Mouse (Mus musculus): ENCODE measurements around the gene Pitpnb. TPM values are rescaled to one million over a fixed set of nuclear protein-coding genes. Genes with fewer than 3 reads are reported as not detected.

Gene Pitpnb
- polyA plus RNA-seq, 1 experiment from 2014 or later, result 102 TPM

- CTCF ChIA-PET, result no interaction called here
- in situ Hi-C loops (cut with MboI; ENCODE audit: low pct_unique_long_range_greater_than_20kb), result no loop called here
- POLR2A ChIA-PET, result no interaction called here
These were observed 20.4 kb upstream of the Pitpnb start for GRCm38 (mm10) chr5:111310185-111310584.

GRCm38 (mm10) chr5:111313833-111314232 is 16.7 kb upstream of the Pitpnb start:
- H3K27me3 ChIP-seq, result no peaks in the 10 kb centered on the region
- POLR2A ChIA-PET, result no interaction called here
- CTCF ChIA-PET, result interaction anchor here (1.4 kb wide), 1 partner anchor 11 kb away, joined by 3 read pairs; no protein-coding TSS in a partner anchor
- TF ChIP-seq CTCF (IDR thresholded peaks at IDR 0.05), result no peak
- in situ Hi-C loops (cut with MboI; ENCODE audit: low pct_unique_long_range_greater_than_20kb), result no loop called here
- DNase-seq (ENCODE audit: low read depth, low spot score) (no peak), ATAC-seq (no peak)

More at GRCm38 (mm10) chr5:111310185-111310584, 20.4 kb upstream of the Pitpnb start:
- DNase-seq (ENCODE audit: low read depth, low spot score), result peak; percentile 75
- no peak for TF ChIP-seq CTCF (IDR thresholded peaks at IDR 0.05)
- H3K27me3 ChIP-seq, result no peaks in the 10 kb centered on the region
- peak; percentile 77 for ATAC-seq

GRCm38 (mm10) chr5:111315061-111315460 is 15.5 kb upstream of the Pitpnb start:
- POLR2A ChIA-PET, result no interaction called here

GRCm38 (mm10) chr5:111317526-111317925 is 13.0 kb upstream of the Pitpnb start:
- ATAC-seq (no peak), DNase-seq (ENCODE audit: low read depth, low spot score) (no peak)
- ChIA-PET CTCF (interaction anchor here (1.0 kb wide), 1 partner anchor 48 kb away, joined by 3 read pairs; no protein-coding TSS in a partner anchor), POLR2A (no interaction called here)
- no peaks in the 10 kb centered on the region for H3K27me3 ChIP-seq
- in situ Hi-C loops (cut with MboI; ENCODE audit: low pct_unique_long_range_greater_than_20kb), result no loop called here
- TF ChIP-seq CTCF (IDR thresholded peaks at IDR 0.05), result no peak

More at GRCm38 (mm10) chr5:111315061-111315460, 15.5 kb upstream of the Pitpnb start:
- no peak for TF ChIP-seq CTCF (IDR thresholded peaks at IDR 0.05)
- in situ Hi-C loops (cut with MboI; ENCODE audit: low pct_unique_long_range_greater_than_20kb), result no loop called here
- no peak for DNase-seq (ENCODE audit: low read depth, low spot score)
- CTCF ChIA-PET, result interaction anchor here (1.4 kb wide), 1 partner anchor 30 kb away, joined by 4 read pairs; no protein-coding TSS in a partner anchor
- no peaks in the 10 kb centered on the region for H3K27me3 ChIP-seq
- ATAC-seq, result no peak

- H3K27me3 ChIP-seq, result no peaks in the 10 kb centered on the region
- in situ Hi-C loops (cut with MboI; ENCODE audit: low pct_unique_long_range_greater_than_20kb), result no loop called here
- no peak for TF ChIP-seq CTCF (IDR thresholded peaks at IDR 0.05)
- no peak for DNase-seq (ENCODE audit: low read depth, low spot score)
- no peak for ATAC-seq
- CTCF ChIA-PET, result interaction anchor here (1.0 to 1.8 kb wide), 2 partner anchors 44 to 46 kb away, joined by 3 read pairs; no protein-coding TSS in a partner anchor
- POLR2A ChIA-PET, result no interaction called here
These were observed 11.6 kb upstream of the Pitpnb start for GRCm38 (mm10) chr5:111318946-111319345.

GRCm38 (mm10) chr5:111325813-111326212 is 4.8 kb upstream of the Pitpnb start:
- no peak for DNase-seq (ENCODE audit: low read depth, low spot score)
- TF ChIP-seq CTCF (IDR thresholded peaks at IDR 0.05), result no peak
- H3K27me3 ChIP-seq, result no peaks in the 10 kb centered on the region
- ATAC-seq, result no peak
- POLR2A ChIA-PET, result no interaction called here
- CTCF ChIA-PET, result no interaction called here
- in situ Hi-C loops (cut with MboI; ENCODE audit: low pct_unique_long_range_greater_than_20kb), result no loop called here

- POLR2A ChIA-PET, result no interaction called here
- DNase-seq (ENCODE audit: low read depth, low spot score) (no peak), ATAC-seq (no peak)
- TF ChIP-seq CTCF (IDR thresholded peaks at IDR 0.05), result no peak
- no peaks in the 10 kb centered on the region for H3K27me3 ChIP-seq
- CTCF ChIA-PET, result no interaction called here
- in situ Hi-C loops (cut with MboI; ENCODE audit: low pct_unique_long_range_greater_than_20kb), result no loop called here
These were observed 3.1 kb upstream of the Pitpnb start for GRCm38 (mm10) chr5:111327420-111327819.

GRCm38 (mm10) chr5:111329782-111330416 is 664 bp upstream of the Pitpnb start:
- ATAC-seq (peak; percentile 18), DNase-seq (ENCODE audit: low read depth, low spot score) (no peak)
- in situ Hi-C loops (cut with MboI; ENCODE audit: low pct_unique_long_range_greater_than_20kb), result no loop called here
- CTCF ChIA-PET, result interaction anchor here (1.0 to 1.4 kb wide), 4 partner anchors 8 to 53 kb away, joined by 3 to 4 read pairs (median 3); no protein-coding TSS in a partner anchor
- no peak for TF ChIP-seq CTCF (IDR thresholded peaks at IDR 0.05)
- POLR2A ChIA-PET, result no interaction called here
- no peaks in the 10 kb centered on the region for H3K27me3 ChIP-seq

- POLR2A ChIA-PET, result interaction anchor here (0.7 to 1.1 kb wide), 2 partner anchors 15 to 19 kb away, joined by 3 read pairs; no protein-coding TSS in a partner anchor
- CTCF ChIA-PET, result interaction anchor here (1.3 to 2.7 kb wide), 3 partner anchors 9 to 13 kb away, joined by 3 to 12 read pairs (median 3); no protein-coding TSS in a partner anchor
- in situ Hi-C loops (cut with MboI; ENCODE audit: low pct_unique_long_range_greater_than_20kb), result no loop called here
- no peak for TF ChIP-seq CTCF (IDR thresholded peaks at IDR 0.05)
- peak; percentile 17 for ATAC-seq
- no peaks in the 10 kb centered on the region for H3K27me3 ChIP-seq
- no peak for DNase-seq (ENCODE audit: low read depth, low spot score)
These were observed 504 bp downstream of the Pitpnb start for GRCm38 (mm10) chr5:111331099-111331435.

GRCm38 (mm10) chr5:111335939-111336691 is 5.6 kb downstream of the Pitpnb start:
- in situ Hi-C loops (cut with MboI; ENCODE audit: low pct_unique_long_range_greater_than_20kb), result loop anchor here (5.0 kb wide), 1 partner anchor 64 kb away; no protein-coding TSS in a partner anchor
- ChIA-PET POLR2A (no interaction called here), CTCF (interaction anchor here (1.2 kb wide), 1 partner anchor 61 kb away, joined by 3 read pairs; no protein-coding TSS in a partner anchor)
- no peaks in the 10 kb centered on the region for H3K27me3 ChIP-seq
- ATAC-seq (no peak), DNase-seq (ENCODE audit: low read depth, low spot score) (no peak)
- TF ChIP-seq CTCF (IDR thresholded peaks at IDR 0.05), result no peak

- in situ Hi-C loops (cut with MboI; ENCODE audit: low pct_unique_long_range_greater_than_20kb), result no loop called here
- DNase-seq (ENCODE audit: low read depth, low spot score), result no peak
- ATAC-seq, result no peak
- CTCF ChIA-PET, result interaction anchor here (0.6 to 5.1 kb wide), 8 partner anchors 8 to 500 kb away, joined by 3 to 20 read pairs (median 4); partner anchors contain the start of gene Pitpnb
- H3K27me3 ChIP-seq, result no peaks in the 10 kb centered on the region
- POLR2A ChIA-PET, result no interaction called here
- peak; percentile 76 for TF ChIP-seq CTCF (IDR thresholded peaks at IDR 0.05)
These were observed 11.0 kb downstream of the Pitpnb start for GRCm38 (mm10) chr5:111341609-111342008.
